Mouse (Mus musculus) myocyte (in vitro differentiated cells): ENCODE measurements at regions not wholly inside any gene's neighbourhood (a gene's known extent, or its start where the extent isn't known, plus 50 kb on each side); places are given as distances from the start of the nearest gene placed in this dataset.

Experiments
- H3K27me3 ChIP-seq: one replicate; pipeline ENCODE4 v1.6.1; 2011; ENCODE audit not compliant: control insufficient read depth, insufficient read depth, insufficient read length
- H3K36me3 ChIP-seq: one replicate; pipeline ENCODE4 v1.6.1; 2011; ENCODE audit not compliant: control insufficient read depth, insufficient read depth
- H3K4me2 ChIP-seq: one replicate; pipeline ENCODE4 v1.6.1; 2011; ENCODE audit warnings: low read depth, control low read depth
- H3K4me3 ChIP-seq: one replicate; pipeline ENCODE4 v1.5.1; 2011; ENCODE audit warnings: mild to moderate bottlenecking, control low read depth, moderate library complexity
- H3K79me2 ChIP-seq: one replicate; pipeline ENCODE4 v1.6.1; 2011; ENCODE audit not compliant: control insufficient read depth, insufficient read depth
- H3ac ChIP-seq: one replicate; pipeline ENCODE4 v1.6.1; 2011; ENCODE audit not compliant: control insufficient read depth, insufficient read length
- CEBPB ChIP-seq: IDR thresholded peaks from 2 replicates; pipeline ENCODE4 v1.6.1; 2011; ENCODE audit warnings: mild to moderate bottlenecking, moderate library complexity; ENCODE audit not compliant: poor library complexity, insufficient read depth, severe bottlenecking
- E2F4 ChIP-seq: IDR thresholded peaks from one replicate; pipeline ENCODE4 v1.6.1; 2011; ENCODE audit warnings: mild to moderate bottlenecking, control low read depth, moderate library complexity; ENCODE audit not compliant: insufficient read depth
- MAX ChIP-seq: IDR thresholded peaks from one replicate; pipeline ENCODE4 v1.6.1; 2011; ENCODE audit warnings: low read depth, mild to moderate bottlenecking, control low read depth
- MYOD1 ChIP-seq, 3 experiments: IDR thresholded peaks; one replicate each; pipeline ENCODE4 v1.6.1; 2011; ENCODE audit warnings: control low read depth in 2 of 3, low read depth in 2 of 3, mild to moderate bottlenecking in 2 of 3, moderate library complexity in 1 of 3; ENCODE audit not compliant: insufficient read length in 2 of 3, control insufficient read depth in 1 of 3
- MYOG ChIP-seq, 3 experiments: IDR thresholded peaks; one replicate each; pipeline ENCODE4 v1.6.1; 2011; ENCODE audit warnings: control low read depth in 2 of 3, low read depth in 2 of 3, mild to moderate bottlenecking in 2 of 3; ENCODE audit not compliant: insufficient read length in 2 of 3, control insufficient read depth in 1 of 3, insufficient read depth in 1 of 3
- POLR2A ChIP-seq: IDR thresholded peaks from one replicate; pipeline ENCODE4 v1.6.1; 2011; ENCODE audit warnings: low read depth, mild to moderate bottlenecking, control low read depth, moderate library complexity; ENCODE audit not compliant: insufficient read length
- POLR2AphosphoS2 ChIP-seq: IDR thresholded peaks from one replicate; pipeline ENCODE4 v1.6.1; 2011; ENCODE audit warnings: low read depth, control low read depth; ENCODE audit not compliant: insufficient read length
- REST ChIP-seq: IDR thresholded peaks from one replicate; pipeline ENCODE4 v1.6.1; 2011; ENCODE audit warnings: mild to moderate bottlenecking, control low read depth, moderate library complexity; ENCODE audit not compliant: insufficient read depth, insufficient read length
- SRF ChIP-seq: IDR thresholded peaks from one replicate; pipeline ENCODE4 v1.6.1; 2011; ENCODE audit warnings: low read depth; ENCODE audit not compliant: control insufficient read depth, insufficient read length
- TCF12 ChIP-seq: IDR thresholded peaks from one replicate; pipeline ENCODE4 v1.6.1; 2011; ENCODE audit warnings: mild to moderate bottlenecking, control low read depth; ENCODE audit not compliant: poor library complexity, insufficient read depth, severe bottlenecking
- TCF3 ChIP-seq: IDR thresholded peaks from one replicate; pipeline ENCODE4 v1.6.1; 2011; ENCODE audit warnings: low read depth, control low read depth; ENCODE audit not compliant: insufficient read length
- USF1 ChIP-seq: IDR thresholded peaks from one replicate; pipeline ENCODE4 v1.6.1; 2011; ENCODE audit warnings: low read depth, mild to moderate bottlenecking, control low read depth, moderate library complexity

DNA sequence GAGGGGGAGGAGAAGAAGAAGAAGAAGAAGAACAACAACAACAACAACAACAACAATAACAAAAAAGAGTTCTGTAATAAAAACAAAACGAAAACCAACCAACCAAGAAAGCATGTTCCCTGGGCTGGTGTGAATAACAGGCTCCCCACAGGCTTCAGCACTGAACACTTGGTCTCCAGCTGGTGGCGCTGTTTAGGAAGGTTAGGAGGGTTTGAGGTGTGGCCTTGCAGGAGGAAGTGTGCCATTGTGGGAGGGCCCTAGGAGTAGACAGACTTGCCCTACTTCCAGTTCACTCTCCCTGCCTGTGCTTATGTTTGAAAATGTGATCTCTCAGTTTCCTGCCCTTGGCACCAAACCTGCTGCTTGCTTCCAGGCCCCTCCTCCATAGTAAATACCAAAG lies 94.6 kb upstream of the Irx6 start:
- Histone ChIP-seq H3ac (no peak overlapping the region), H3K4me3 (no peak overlapping the region), H3K79me2 (no peaks in the 10 kb centered on the region), H3K36me3 (no peaks in the 10 kb centered on the region), H3K4me2 (no peak overlapping the region), H3K27me3 (no peaks in the 10 kb centered on the region)
- TF ChIP-seq SRF (no peak), POLR2AphosphoS2 (no peak), MYOG (IDR thresholded peaks at IDR 0.05; ENCODE audit: control insufficient read depth in 1 of 3, insufficient read depth in 1 of 3, insufficient read length in 2 of 3, low read depth in 2 of 3) (no peak), E2F4 (no peak), TCF12 (no peak), POLR2A (no peak), MYOD1 (IDR thresholded peaks at IDR 0.05; ENCODE audit: control insufficient read depth in 1 of 3, insufficient read length in 2 of 3, low read depth in 2 of 3) (no peak), CEBPB (no peak), TCF3 (no peak), MAX (no peak), USF1 (no peak), REST (no peak)

DNA sequence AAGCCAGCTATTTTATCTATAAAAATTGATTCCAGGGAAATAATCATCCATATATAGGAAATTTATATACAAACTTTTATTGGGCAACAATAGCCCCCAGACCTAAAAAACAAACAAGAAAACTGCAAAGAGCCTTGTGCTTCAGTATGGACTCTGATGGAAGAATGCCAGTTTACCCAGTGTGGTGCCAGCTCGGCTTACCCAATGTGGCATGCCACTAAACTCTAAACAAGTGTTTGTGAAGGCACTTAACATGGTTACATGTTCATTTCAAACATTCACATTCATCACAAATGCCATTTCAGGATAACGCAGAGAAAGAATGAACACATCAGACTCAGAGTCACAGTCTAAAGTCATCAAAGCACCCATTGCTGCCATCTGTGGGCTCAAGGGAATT lies 93.0 kb upstream of the Irx6 start:
- Histone ChIP-seq H3K27me3 (no peaks in the 10 kb centered on the region), H3K4me3 (no peak overlapping the region)
- TF ChIP-seq MYOG (IDR thresholded peaks at IDR 0.05; ENCODE audit: control insufficient read depth in 1 of 3, insufficient read depth in 1 of 3, insufficient read length in 2 of 3, low read depth in 2 of 3) = no peak
- TF ChIP-seq TCF3 = no peak
- no peak for TF ChIP-seq E2F4
- TF ChIP-seq POLR2AphosphoS2 = no peak
- no peak for TF ChIP-seq POLR2A
- TF ChIP-seq MYOD1 (IDR thresholded peaks at IDR 0.05; ENCODE audit: control insufficient read depth in 1 of 3, insufficient read length in 2 of 3, low read depth in 2 of 3) = no peak

DNA sequence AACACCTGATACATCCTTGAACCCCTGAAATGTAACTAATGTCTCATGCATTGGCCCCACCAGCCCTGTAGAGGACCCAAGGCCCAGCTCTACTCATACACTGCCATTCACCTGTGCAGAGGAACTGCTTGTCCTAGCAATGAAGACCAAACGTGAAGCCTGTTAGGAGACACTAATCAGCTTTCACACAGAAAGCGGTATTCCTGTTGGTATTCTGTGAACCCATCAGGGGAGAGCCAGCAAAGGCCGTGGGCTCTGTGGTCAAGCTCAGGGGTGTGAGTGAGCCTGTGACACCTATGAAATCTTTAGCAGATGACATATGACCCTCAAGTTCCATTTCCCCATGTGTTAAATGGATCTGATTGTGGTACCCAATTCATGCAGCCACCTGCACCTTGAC lies 73.3 kb upstream of the Irx6 start:
- Histone ChIP-seq H3K36me3 (no peaks in the 10 kb centered on the region), H3K27me3 (no peaks in the 10 kb centered on the region), H3K4me2 (no peak overlapping the region), H3K79me2 (no peaks in the 10 kb centered on the region), H3ac (no peak overlapping the region), H3K4me3 (no peak overlapping the region)
- TF ChIP-seq POLR2AphosphoS2 (no peak), CEBPB (no peak), MYOG (IDR thresholded peaks at IDR 0.05; ENCODE audit: control insufficient read depth in 1 of 3, insufficient read depth in 1 of 3, insufficient read length in 2 of 3, low read depth in 2 of 3) (no peak), E2F4 (no peak), POLR2A (no peak), USF1 (no peak), TCF12 (no peak), TCF3 (no peak), SRF (no peak), MYOD1 (IDR thresholded peaks at IDR 0.05; ENCODE audit: control insufficient read depth in 1 of 3, insufficient read length in 2 of 3, low read depth in 2 of 3) (no peak), REST (no peak), MAX (no peak)

More for the DNA sequence above, 93.0 kb upstream of the Irx6 start:
- H3K36me3 ChIP-seq = no peaks in the 10 kb centered on the region
- H3ac ChIP-seq = no peak overlapping the region
- no peak overlapping the region for H3K4me2 ChIP-seq
- H3K79me2 ChIP-seq = no peaks in the 10 kb centered on the region

DNA sequence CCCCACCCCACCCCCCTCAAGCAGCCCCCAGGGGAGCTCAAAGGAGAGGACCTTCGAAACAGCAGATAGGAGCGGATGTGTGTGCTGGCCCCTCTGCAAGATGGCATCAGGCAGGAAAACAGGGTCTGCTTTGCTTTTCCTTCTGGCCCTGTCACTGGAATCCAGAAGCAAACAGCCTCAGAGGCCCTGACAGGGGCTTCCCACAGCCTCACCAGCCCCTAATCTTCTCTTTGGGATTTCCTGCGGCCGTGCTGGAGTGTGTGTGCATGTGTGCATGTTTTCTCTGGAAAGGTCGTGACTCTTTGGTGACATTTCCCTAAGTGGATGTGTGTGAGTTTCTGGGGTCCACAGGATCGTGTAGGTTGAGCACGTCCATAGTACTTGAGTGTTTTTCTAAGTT lies 71.1 kb upstream of the Irx6 start:
- TF ChIP-seq MYOD1 (IDR thresholded peaks at IDR 0.05; ENCODE audit: control insufficient read depth in 1 of 3, insufficient read length in 2 of 3, low read depth in 2 of 3) = no peak
- no peak for TF ChIP-seq E2F4
- no peak for TF ChIP-seq TCF3
- TF ChIP-seq USF1 = no peak
- TF ChIP-seq MAX = no peak
- TF ChIP-seq MYOG (IDR thresholded peaks at IDR 0.05; ENCODE audit: control insufficient read depth in 1 of 3, insufficient read depth in 1 of 3, insufficient read length in 2 of 3, low read depth in 2 of 3) = no peak
- TF ChIP-seq SRF = no peak
- TF ChIP-seq CEBPB = no peak
- no peak for TF ChIP-seq REST
- TF ChIP-seq POLR2AphosphoS2 = no peak
- TF ChIP-seq TCF12 = no peak
- no peak for TF ChIP-seq POLR2A
- H3K4me3 ChIP-seq = no peak overlapping the region
- no peaks in the 10 kb centered on the region for H3K36me3 ChIP-seq
- H3K27me3 ChIP-seq = peaks cover 4% of the 10 kb centered on the region
- no peak overlapping the region for H3ac ChIP-seq
- no peak overlapping the region for H3K4me2 ChIP-seq
- no peaks in the 10 kb centered on the region for H3K79me2 ChIP-seq

DNA sequence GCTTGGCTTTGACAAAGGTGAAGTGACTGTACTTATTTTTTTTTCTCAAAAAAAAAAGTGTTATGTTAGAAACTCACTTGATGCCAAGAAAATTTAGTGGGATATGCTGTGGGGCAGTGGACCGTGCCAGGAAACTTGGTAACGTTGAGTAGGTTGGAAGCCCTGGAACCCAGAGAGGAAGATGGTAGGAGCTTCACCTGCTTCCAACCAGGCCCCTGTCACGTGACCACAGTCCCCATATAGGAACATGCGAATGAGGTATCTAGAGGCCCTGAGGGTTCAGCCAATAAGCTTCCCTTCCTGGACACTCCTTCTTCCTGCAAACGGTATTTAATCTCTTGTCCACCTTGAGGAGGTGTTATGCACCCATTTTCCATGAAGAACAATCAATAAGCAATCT lies 68.5 kb upstream of the Irx6 start:
- H3K27me3 ChIP-seq = peaks cover 4% of the 10 kb centered on the region
- TF ChIP-seq POLR2A = no peak
- TF ChIP-seq E2F4 = no peak
- TF ChIP-seq POLR2AphosphoS2 = no peak
- TF ChIP-seq SRF = no peak
- no peak for TF ChIP-seq MYOG (IDR thresholded peaks at IDR 0.05; ENCODE audit: control insufficient read depth in 1 of 3, insufficient read depth in 1 of 3, insufficient read length in 2 of 3, low read depth in 2 of 3)
- TF ChIP-seq MYOD1 (IDR thresholded peaks at IDR 0.05; ENCODE audit: control insufficient read depth in 1 of 3, insufficient read length in 2 of 3, low read depth in 2 of 3) = no peak
- TF ChIP-seq REST = no peak
- no peak for TF ChIP-seq TCF12
- TF ChIP-seq CEBPB = no peak
- TF ChIP-seq TCF3 = no peak
- H3K4me3 ChIP-seq = no peak overlapping the region
- H3K4me2 ChIP-seq = no peak overlapping the region
- H3K36me3 ChIP-seq = no peaks in the 10 kb centered on the region
- no peak overlapping the region for H3ac ChIP-seq
- no peaks in the 10 kb centered on the region for H3K79me2 ChIP-seq
